Mouse (Mus musculus): ENCODE data around the gene Shank1.

Shank1 gene

GRCm38 (mm10) chr7:44341119-44341518, 31.1 kb downstream of the Shank1 start:
- no peak for DNase-seq (ENCODE audit: low spot score in 2 of 2)

GRCm38 (mm10) chr7:44341714-44342113, 31.7 kb downstream of the Shank1 start:
- DNase-seq (ENCODE audit: low spot score in 2 of 2) = no peak

GRCm38 (mm10) chr7:44343459-44344015, 33.5 kb downstream of the Shank1 start:
- DNase-seq (ENCODE audit: low spot score in 2 of 2) = no peak

GRCm38 (mm10) chr7:44344622-44345021, 34.6 kb downstream of the Shank1 start:
- no peak for DNase-seq (ENCODE audit: low spot score in 2 of 2)

- DNase-seq (ENCODE audit: low spot score in 2 of 2) = peak in 1 of 2 experiments; percentile 23
Measured at GRCm38 (mm10) chr7:44349043-44349442, 39.0 kb downstream of the Shank1 start.

GRCm38 (mm10) chr7:44350957-44351711, 41.1 kb downstream of the Shank1 start:
- peak; percentile 89 to 92 for DNase-seq (ENCODE audit: low spot score in 2 of 2)

- peak; percentile 29 to 44 for DNase-seq (ENCODE audit: low spot score in 2 of 2)
Measured at GRCm38 (mm10) chr7:44351881-44352749, 42.1 kb downstream of the Shank1 start.

- DNase-seq (ENCODE audit: low spot score in 2 of 2) = peak; percentile 54 to 57
Measured at GRCm38 (mm10) chr7:44352750-44353600, 42.9 kb downstream of the Shank1 start.

GRCm38 (mm10) chr7:44353601-44354340, 43.7 kb downstream of the Shank1 start:
- peak in 1 of 2 experiments; percentile 48 for DNase-seq (ENCODE audit: low spot score in 2 of 2)

- peak in 1 of 2 experiments; percentile 64 for DNase-seq (ENCODE audit: low spot score in 2 of 2)
Measured at GRCm38 (mm10) chr7:44355411-44355810, 45.4 kb downstream of the Shank1 start.

GRCm38 (mm10) chr7:44356590-44357481, 46.8 kb downstream of the Shank1 start:
- DNase-seq (ENCODE audit: low spot score in 2 of 2) = peak; percentile 52 to 56

GRCm38 (mm10) chr7:44357531-44357930, 47.5 kb downstream of the Shank1 start:
- peak in 1 of 2 experiments; percentile 47 for DNase-seq (ENCODE audit: low spot score in 2 of 2)

GRCm38 (mm10) chr7:44358012-44358411, 48.0 kb downstream of the Shank1 start:
- DNase-seq (ENCODE audit: low spot score in 2 of 2) = peak in 1 of 2 experiments; percentile 50

- peak; percentile 69 to 74 for DNase-seq (ENCODE audit: low spot score in 2 of 2)
Measured at GRCm38 (mm10) chr7:44358886-44359654, 49.0 kb downstream of the Shank1 start.

GRCm38 (mm10) chr7:44359908-44360672, 50.0 kb downstream of the Shank1 start:
- DNase-seq (ENCODE audit: low spot score in 2 of 2) = peak; percentile 97

- DNase-seq (ENCODE audit: low spot score in 2 of 2) = peak; percentile 58 to 71
Measured at GRCm38 (mm10) chr7:44360792-44361301, 50.8 kb downstream of the Shank1 start.

GRCm38 (mm10) chr7:44372678-44373077, 62.6 kb downstream of the Shank1 start:
- no peak for DNase-seq (ENCODE audit: low spot score in 2 of 2)

GRCm38 (mm10) chr7:44373460-44373859, 63.4 kb downstream of the Shank1 start:
- DNase-seq (ENCODE audit: low spot score in 2 of 2) = no peak
